Mouse (Mus musculus) CH12.LX (cell line): ENCODE measurements around the gene Acp7. TPM values are rescaled to one million over a fixed set of nuclear protein-coding genes. Genes with fewer than 3 reads are reported as not detected.
A peak's percentile ranks its signal among the peaks of the same experiment; 100 is the strongest.

Experiments
- DNase-seq: peaks from one replicate; pipeline ENCODE4 v3.0.0-alpha.2; 2013; ENCODE audit errors: extremely low read depth
- H3K27ac ChIP-seq: 2 replicates; pipeline ENCODE4 v1.5.1; 2012; ENCODE audit warnings: low read depth, mild to moderate bottlenecking, control low read depth, moderate library complexity; ENCODE audit not compliant: insufficient read depth
- H3K27me3 ChIP-seq: replicated peaks from 2 replicates; pipeline ENCODE3; 2012; ENCODE audit warnings: inconsistent platforms
- H3K36me3 ChIP-seq, 2 experiments: replicated peaks in 1 of 2; 2 replicates each; pipeline versions ENCODE3 to v1.6.1; 2012; ENCODE audit warnings: inconsistent platforms in 1 of 2, low read length in 1 of 2, mild to moderate bottlenecking in 1 of 2, mixed read lengths in 1 of 2, moderate library complexity in 1 of 2; ENCODE audit not compliant: control insufficient read depth in 1 of 2, insufficient read depth in 1 of 2
- H3K4me1 ChIP-seq, 2 experiments: 2 replicates each; pipeline ENCODE4 v1.6.1; 2012; ENCODE audit warnings: inconsistent platforms in 1 of 2, moderate library complexity in 1 of 2; ENCODE audit not compliant: insufficient read depth in 2 of 2, control insufficient read depth in 1 of 2
- H3K4me2 ChIP-seq: 2 replicates; pipeline ENCODE4 v1.6.1; 2012; ENCODE audit warnings: low read depth, mild to moderate bottlenecking, control low read depth; ENCODE audit not compliant: poor library complexity, insufficient read depth, severe bottlenecking
- H3K4me3 ChIP-seq, 3 experiments: fragments of 150-350 bp in 1 of 3; sonication (generic) in 1 of 3; replicated peaks in 1 of 3; 2 replicates each; pipeline versions ENCODE3 to v1.5.1; 2011 to 2012; ENCODE audit warnings: low read depth in 2 of 3, low read length in 2 of 3, mild to moderate bottlenecking in 2 of 3, moderate library complexity in 2 of 3, control low read depth in 1 of 3, improper control_type of control experiment in 1 of 3, inconsistent platforms in 1 of 3, mixed read lengths in 1 of 3; ENCODE audit not compliant: poor library complexity in 1 of 3
- H3K79me2 ChIP-seq: replicated peaks from 2 replicates; pipeline ENCODE4 v1.6.1; 2012; ENCODE audit warnings: mild to moderate bottlenecking, moderate library complexity; ENCODE audit not compliant: control insufficient read depth, poor library complexity, insufficient read depth, severe bottlenecking; ENCODE audit errors: extremely low read depth
- H3K9ac ChIP-seq: 2 replicates; pipeline ENCODE4 v1.6.1; 2012; ENCODE audit warnings: low read depth, mild to moderate bottlenecking, control low read depth, moderate library complexity; ENCODE audit not compliant: insufficient read depth
- H3K9me3 ChIP-seq: replicated peaks from 2 replicates; pipeline ENCODE3; 2012; ENCODE audit warnings: low read length, inconsistent platforms, mixed read lengths
- BHLHE40 ChIP-seq: IDR thresholded peaks from 2 replicates; pipeline ENCODE4 v1.6.1; 2011; ENCODE audit warnings: mild to moderate bottlenecking, low read depth, low read length, improper control_type of control experiment
- CTCF ChIP-seq, 2 experiments: IDR thresholded peaks in 1 of 2; conservative IDR thresholded peaks in 1 of 2; 2 replicates each; pipeline ENCODE4 v1.5.1; 2011 to 2012; ENCODE audit warnings: low read depth in 2 of 2, low read length in 2 of 2, improper control_type of control experiment in 1 of 2, inconsistent platforms in 1 of 2, mild to moderate bottlenecking in 1 of 2, moderate library complexity in 1 of 2
- EP300 ChIP-seq: IDR thresholded peaks from 2 replicates; pipeline ENCODE4 v1.6.1; 2011; ENCODE audit warnings: low read length, improper control_type of control experiment
- HCFC1 ChIP-seq: IDR thresholded peaks from 2 replicates; pipeline ENCODE4 v1.6.1; 2012; ENCODE audit warnings: low read depth, mild to moderate bottlenecking, inconsistent platforms, low read length, improper control_type of control experiment
- KAT2A ChIP-seq: IDR thresholded peaks from 2 replicates; pipeline ENCODE4 v1.6.1; 2012; ENCODE audit warnings: low read length, improper control_type of control experiment, inconsistent platforms; ENCODE audit not compliant: insufficient replicate concordance
- MEF2A ChIP-seq: IDR thresholded peaks from 2 replicates; pipeline ENCODE4 v1.6.1; 2014; ENCODE audit warnings: low read depth, mild to moderate bottlenecking, inconsistent platforms, low read length, improper control_type of control experiment, borderline replicate concordance
- MXI1 ChIP-seq: IDR thresholded peaks from 2 replicates; pipeline ENCODE4 v1.6.1; 2011; ENCODE audit warnings: mild to moderate bottlenecking, low read depth, low read length, improper control_type of control experiment
- MYC ChIP-seq: IDR thresholded peaks from 2 replicates; pipeline ENCODE4 v1.6.1; 2011; ENCODE audit warnings: low read depth, mild to moderate bottlenecking, improper control_type of control experiment, low read length
- NELFE ChIP-seq: IDR thresholded peaks from 2 replicates; pipeline ENCODE4 v1.6.1; 2011; ENCODE audit warnings: low read depth, low read length, improper control_type of control experiment
- PAX5 ChIP-seq: IDR thresholded peaks from 2 replicates; pipeline ENCODE4 v1.6.1; 2012; ENCODE audit warnings: low read length, inconsistent platforms, mixed read lengths
- RAD21 ChIP-seq: IDR thresholded peaks from 2 replicates; pipeline ENCODE4 v1.6.1; 2011; ENCODE audit warnings: low read depth, mild to moderate bottlenecking, low read length, improper control_type of control experiment, moderate library complexity
- RCOR1 ChIP-seq: conservative IDR thresholded peaks from 2 replicates; pipeline ENCODE4 v1.6.1; 2012; ENCODE audit warnings: low read depth, mild to moderate bottlenecking, inconsistent platforms, low read length, improper control_type of control experiment
- SIN3A ChIP-seq: IDR thresholded peaks from 2 replicates; pipeline ENCODE4 v1.6.1; 2012; ENCODE audit warnings: low read length, improper control_type of control experiment, inconsistent platforms
- SMC3 ChIP-seq: IDR thresholded peaks from 2 replicates; pipeline ENCODE4 v1.6.1; 2011; ENCODE audit warnings: low read depth, low read length, improper control_type of control experiment
- UBTF ChIP-seq: IDR thresholded peaks from 2 replicates; pipeline ENCODE4 v1.6.1; 2012; ENCODE audit warnings: low read depth, mild to moderate bottlenecking, inconsistent platforms, low read length, improper control_type of control experiment, moderate library complexity
- dilution Hi-C: fragments of 300-500 bp; cut with MboI; formaldehyde crosslinking; loops from 2 replicates; pipeline ENCODE4 v1.14.3; 2020; ENCODE audit warnings: low sequenced_read_pairs; ENCODE audit not compliant: extremely low pct_unique_long_range_greater_than_20kb, extremely low pct_ligation_motif_present
- in situ Hi-C: fragments of 300-500 bp; cut with MboI; formaldehyde crosslinking; loops from 3 replicates; pipeline ENCODE4 v1.14.3; 2019; ENCODE audit warnings: low sequenced_read_pairs, low pct_ligation_motif_present, low pct_unique_long_range_greater_than_20kb, mixed read lengths
- polyA plus RNA-seq: library from polyadenylated mRNA; unstranded; fragments of >175 nt; gene quantifications from 2 replicates; pipeline ENCODE4 v1.2.1, GENCODE M21; 2012; ENCODE audit warnings: low read depth; ENCODE audit not compliant: insufficient read length
- total RNA-seq, 2 experiments: library from RNA; depleted of rRNA; stranded (reverse); fragments of 300-350 nt in 1 of 2; fragments of >200 nt in 1 of 2; gene quantifications; 2 replicates each; pipeline ENCODE4 v1.2.3; 2012 to 2014

Acp7 gene
- total and polyA plus RNA-seq, 3 experiments: not detected

DNA sequence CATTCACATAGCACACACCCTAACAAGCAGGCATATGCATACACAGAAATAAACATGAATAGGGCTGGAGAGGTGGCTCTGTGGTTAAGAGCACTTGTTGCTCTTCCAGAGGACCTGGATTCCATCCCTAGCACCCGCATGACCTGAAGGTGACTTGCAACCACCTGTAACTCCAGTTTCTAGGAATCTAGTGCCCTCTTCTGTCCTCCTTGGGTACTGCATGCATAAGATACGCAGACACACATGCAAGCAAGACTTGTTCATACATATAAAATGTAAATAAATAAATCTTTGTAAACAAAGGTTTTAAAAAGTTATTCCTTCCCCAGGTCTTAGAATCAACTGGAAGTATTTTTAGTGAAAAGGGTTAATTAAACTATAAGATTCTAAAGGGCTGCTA, 20.0 kb upstream of the Acp7 start:
- Histone ChIP-seq H3K9me3 (peaks cover 2% of the 10 kb centered on the region), H3K4me2 (no peak overlapping the region), H3K4me3 (no peak overlapping the region), H3K27me3 (peaks cover 4% of the 10 kb centered on the region), H3K9ac (no peak overlapping the region), H3K4me1 (no peaks in the 10 kb centered on the region; a peak in 1 of 4 replicates)
- in situ Hi-C loops: no loop called here
- TF ChIP-seq SMC3 (no peak), EP300 (no peak), SIN3A (no peak), MEF2A (no peak), MXI1 (no peak), CTCF (conservative IDR thresholded peaks at IDR 0.05 in 1 of 2, IDR thresholded peaks at IDR 0.05 in 1 of 2; ENCODE audit: low read depth in 2 of 2, low read length in 2 of 2) (peak; percentile 35 to 36; a peak in 2 of 4 replicates), NELFE (no peak), MYC (no peak), RAD21 (peak; percentile 17), UBTF (no peak), BHLHE40 (no peak), KAT2A (no peak), HCFC1 (no peak), PAX5 (no peak)
- TF ChIP-seq, all 38 proteins: peak for 2
- H3K79me2 ChIP-seq: no peaks in the 10 kb centered on the region
- H3K27ac ChIP-seq: no peak overlapping the region
- no peak for DNase-seq
- dilution Hi-C loops: no loop called here
- no peaks in the 10 kb centered on the region for H3K36me3 ChIP-seq

- Histone ChIP-seq H3K9me3 (peaks cover 2% of the 10 kb centered on the region), H3K4me2 (no peak overlapping the region), H3K79me2 (no peaks in the 10 kb centered on the region), H3K27ac (no peak overlapping the region), H3K4me1 (no peaks in the 10 kb centered on the region; a peak in 1 of 4 replicates), H3K36me3 (no peaks in the 10 kb centered on the region), H3K4me3 (no peak overlapping the region), H3K27me3 (no peaks in the 10 kb centered on the region), H3K9ac (no peak overlapping the region)
- in situ Hi-C loops (no loop called here), dilution Hi-C loops (no loop called here)
- TF ChIP-seq RAD21 (peak; percentile 49), CTCF (conservative IDR thresholded peaks at IDR 0.05 in 1 of 2, IDR thresholded peaks at IDR 0.05 in 1 of 2; ENCODE audit: low read depth in 2 of 2, low read length in 2 of 2) (peak in 1 of 2 experiments; percentile 59; a peak in 2 of 4 replicates), KAT2A (no peak), SMC3 (peak; percentile 72), RCOR1 (no peak), SIN3A (no peak)
- peak; percentile 12 for DNase-seq
Observed at GRCm38 (mm10) chr7:28647016-28647415, 15.9 kb upstream of the Acp7 start.
